Mouse (Mus musculus) cerebellum, adult 2 months (tissue): ENCODE results near the gene Fbln2.

ENCODE experiments used
- CTCF ChIP-seq: fragments of 200-500 bp; IDR thresholded peaks from 2 replicates; pipeline ENCODE4 v1.5.1; 2011; ENCODE audit warnings: low read depth, mild to moderate bottlenecking, control low read depth, low read length, moderate library complexity, borderline replicate concordance; ENCODE audit not compliant: insufficient read depth
- POLR2A ChIP-seq: fragments of 200-500 bp; IDR thresholded peaks from 2 replicates; pipeline ENCODE4 v1.6.1; 2011; ENCODE audit warnings: low read length, control low read depth, borderline replicate concordance; ENCODE audit not compliant: insufficient read depth

DNA sequence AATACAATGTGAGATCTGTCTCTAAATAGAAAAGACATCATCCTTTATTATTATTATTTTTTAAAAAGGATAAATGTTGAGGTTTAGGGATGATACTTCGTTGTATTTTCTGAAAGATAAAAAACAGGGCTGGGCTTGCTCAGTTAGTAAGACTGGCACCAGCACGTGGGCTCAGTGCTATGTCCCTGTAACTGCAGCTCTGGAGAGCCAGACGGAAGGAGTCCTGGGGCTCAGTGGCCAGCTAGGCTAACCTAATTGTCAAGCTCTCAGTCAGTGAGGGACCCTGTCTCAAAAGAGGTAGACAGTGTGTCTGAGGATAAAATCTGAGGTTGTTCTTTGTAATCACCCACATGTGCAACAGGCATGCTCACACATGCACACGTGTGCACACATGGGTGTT, 19.3 kb downstream of the Fbln2 start:
- TF ChIP-seq POLR2A (no peak), CTCF (no peak)
